Mouse (Mus musculus) MEL (cell line): ENCODE results near the gene Spata25. TPM values are rescaled to one million over a fixed set of nuclear protein-coding genes. Genes with fewer than 3 reads are reported as not detected.
A peak's percentile ranks its signal among the peaks of the same experiment; 100 is the strongest.
"Not testable (repeated sequence)": the region's sequence is repeated elsewhere in the genome, so short reads cannot be mapped to it uniquely, and the experiment has no call there.

ENCODE experiments used
- DNase-seq: peaks from one replicate; pipeline ENCODE4 v3.0.0; 2011; ENCODE audit warnings: low read depth, low spot score
- H3K27ac ChIP-seq: 2 replicates; pipeline ENCODE4 v1.5.1; 2012; ENCODE audit warnings: low read depth, mild to moderate bottlenecking, control low read depth, low read length, moderate library complexity; ENCODE audit not compliant: control insufficient read depth
- H3K27me3 ChIP-seq, 2 experiments: fragments of 150-350 bp in 1 of 2; sonication (generic) in 1 of 2; 2 replicates each; pipeline ENCODE4 v1.6.1; 2012; ENCODE audit warnings: low read length in 2 of 2, mild to moderate bottlenecking in 2 of 2, improper control_type of control experiment in 1 of 2, moderate library complexity in 1 of 2; ENCODE audit not compliant: insufficient read depth in 2 of 2, control insufficient read depth in 1 of 2
- H3K36me3 ChIP-seq, 2 experiments: 2 replicates each; pipeline ENCODE4 v1.6.1; 2012 to 2014; ENCODE audit warnings: low read length in 2 of 2, improper control_type of control experiment in 1 of 2, inconsistent platforms in 1 of 2, mild to moderate bottlenecking in 1 of 2; ENCODE audit not compliant: insufficient read depth in 2 of 2, control insufficient read depth in 1 of 2
- H3K4me1 ChIP-seq, 2 experiments: fragments of 150-350 bp in 1 of 2; sonication (generic) in 1 of 2; 2 replicates each; pipeline ENCODE4 v1.6.1; 2012; ENCODE audit warnings: low read length in 2 of 2, improper control_type of control experiment in 1 of 2, mild to moderate bottlenecking in 1 of 2; ENCODE audit not compliant: insufficient read depth in 2 of 2, control insufficient read depth in 1 of 2
- H3K4me3 ChIP-seq, 2 experiments: fragments of 150-350 bp in 1 of 2; sonication (generic) in 1 of 2; 2 replicates each; pipeline ENCODE4 v1.5.1; 2012; ENCODE audit warnings: low read depth in 2 of 2, low read length in 2 of 2, mild to moderate bottlenecking in 2 of 2, moderate library complexity in 2 of 2, control low read depth in 1 of 2, improper control_type of control experiment in 1 of 2; ENCODE audit not compliant: control insufficient read depth in 1 of 2, insufficient read depth in 1 of 2
- H3K79me2 ChIP-seq: 2 replicates; pipeline ENCODE4 v1.6.1; 2012; ENCODE audit warnings: mild to moderate bottlenecking, low read length, moderate library complexity; ENCODE audit not compliant: control insufficient read depth, poor library complexity, insufficient read depth
- H3K9ac ChIP-seq: 2 replicates; pipeline ENCODE4 v1.6.1; 2012; ENCODE audit warnings: low read depth, mild to moderate bottlenecking, control low read depth, low read length, moderate library complexity; ENCODE audit not compliant: control insufficient read depth, poor library complexity, severe bottlenecking
- H3K9me3 ChIP-seq: fragments of 150-350 bp; sonication (generic); replicated peaks from 2 replicates; pipeline ENCODE4 v1.6.1; 2012; ENCODE audit warnings: mild to moderate bottlenecking, low read length, improper control_type of control experiment, moderate library complexity; ENCODE audit not compliant: insufficient read depth
- CHD1 ChIP-seq: IDR thresholded peaks from 2 replicates; pipeline ENCODE4 v1.6.1; 2012; ENCODE audit warnings: low read depth, mild to moderate bottlenecking, inconsistent platforms, low read length, improper control_type of control experiment
- CHD2 ChIP-seq: IDR thresholded peaks from 2 replicates; pipeline ENCODE4 v1.6.1; 2011; ENCODE audit warnings: low read length, improper control_type of control experiment
- CTCF ChIP-seq, 3 experiments: IDR thresholded peaks in 2 of 3; conservative IDR thresholded peaks in 1 of 3; 2 replicates each; pipeline ENCODE4 v1.5.1; 2011 to 2012; ENCODE audit warnings: low read length in 3 of 3, low read depth in 2 of 3, mild to moderate bottlenecking in 2 of 3, improper control_type of control experiment in 1 of 3, inconsistent platforms in 1 of 3, mixed read lengths in 1 of 3, moderate library complexity in 1 of 3; ENCODE audit not compliant: control insufficient read depth in 1 of 3, insufficient read depth in 1 of 3, poor library complexity in 1 of 3, severe bottlenecking in 1 of 3
- E2F4 ChIP-seq: IDR thresholded peaks from 2 replicates; pipeline ENCODE4 v1.6.1; 2011; ENCODE audit warnings: low read depth, low read length, improper control_type of control experiment, borderline replicate concordance
- EP300 ChIP-seq, 2 experiments: IDR thresholded peaks; 2 replicates each; pipeline ENCODE4 v1.6.1; 2011; ENCODE audit warnings: improper control_type of control experiment in 2 of 2, low read length in 2 of 2, low read depth in 1 of 2, mild to moderate bottlenecking in 1 of 2
- GABPA ChIP-seq: IDR thresholded peaks from 2 replicates; pipeline ENCODE4 v1.6.1; 2012; ENCODE audit warnings: low read depth, mild to moderate bottlenecking, inconsistent platforms, low read length, improper control_type of control experiment, moderate library complexity
- GATA1 ChIP-seq: IDR thresholded peaks from 2 replicates; pipeline ENCODE4 v1.6.1; 2011; ENCODE audit warnings: low read depth, low read length, improper control_type of control experiment
- JUND ChIP-seq: IDR thresholded peaks from 2 replicates; pipeline ENCODE4 v1.6.1; 2011; ENCODE audit warnings: low read depth, mild to moderate bottlenecking, improper control_type of control experiment, low read length
- KAT2A ChIP-seq: conservative IDR thresholded peaks from 2 replicates; pipeline ENCODE4 v1.6.1; 2012; ENCODE audit warnings: low read depth, low read length, improper control_type of control experiment, inconsistent platforms
- MAX ChIP-seq: IDR thresholded peaks from 2 replicates; pipeline ENCODE4 v1.6.1; 2011; ENCODE audit warnings: low read length, improper control_type of control experiment
- MAZ ChIP-seq: IDR thresholded peaks from 2 replicates; pipeline ENCODE4 v1.6.1; 2012; ENCODE audit warnings: low read depth, mild to moderate bottlenecking, inconsistent platforms, low read length, improper control_type of control experiment
- MEF2A ChIP-seq: IDR thresholded peaks from 2 replicates; pipeline ENCODE4 v1.6.1; 2014; ENCODE audit warnings: low read depth, mild to moderate bottlenecking, inconsistent platforms, low read length, improper control_type of control experiment; ENCODE audit not compliant: poor library complexity, insufficient replicate concordance, severe bottlenecking; ENCODE audit errors: extremely low read depth
- MXI1 ChIP-seq: IDR thresholded peaks from 2 replicates; pipeline ENCODE4 v1.6.1; 2011; ENCODE audit warnings: mild to moderate bottlenecking, low read depth, low read length, improper control_type of control experiment
- MYC ChIP-seq: IDR thresholded peaks from 2 replicates; pipeline ENCODE4 v1.6.1; 2011; ENCODE audit warnings: low read depth, mild to moderate bottlenecking, low read length, improper control_type of control experiment, moderate library complexity
- NELFE ChIP-seq: IDR thresholded peaks from 2 replicates; pipeline ENCODE4 v1.6.1; 2011; ENCODE audit warnings: low read depth, low read length, improper control_type of control experiment
- POLR2AphosphoS5 ChIP-seq: IDR thresholded peaks from 2 replicates; pipeline ENCODE4 v1.6.1; 2012; ENCODE audit warnings: low read depth, borderline replicate concordance, mild to moderate bottlenecking, inconsistent platforms, low read length, moderate library complexity, mixed read lengths
- RCOR1 ChIP-seq: IDR thresholded peaks from 2 replicates; pipeline ENCODE4 v1.6.1; 2012; ENCODE audit warnings: low read depth, mild to moderate bottlenecking, inconsistent platforms, low read length, improper control_type of control experiment
- SIN3A ChIP-seq: IDR thresholded peaks from 2 replicates; pipeline ENCODE4 v1.6.1; 2012; ENCODE audit warnings: low read length, improper control_type of control experiment, inconsistent platforms
- SMC3 ChIP-seq: IDR thresholded peaks from 2 replicates; pipeline ENCODE4 v1.6.1; 2011; ENCODE audit warnings: low read depth, low read length, improper control_type of control experiment
- TCF12 ChIP-seq: IDR thresholded peaks from 2 replicates; pipeline ENCODE4 v1.6.1; 2014; ENCODE audit warnings: low read depth, mild to moderate bottlenecking, inconsistent platforms, low read length, improper control_type of control experiment, moderate library complexity
- ZC3H11A ChIP-seq: IDR thresholded peaks from 2 replicates; pipeline ENCODE4 v1.6.1; 2012; ENCODE audit warnings: low read depth, mild to moderate bottlenecking, inconsistent platforms, low read length, improper control_type of control experiment
- ZKSCAN1 ChIP-seq: IDR thresholded peaks from 2 replicates; pipeline ENCODE4 v1.6.1; 2012; ENCODE audit warnings: low read depth, mild to moderate bottlenecking, inconsistent platforms, low read length, improper control_type of control experiment, moderate library complexity
- ZMIZ1 ChIP-seq: IDR thresholded peaks from 2 replicates; pipeline ENCODE4 v1.6.1; 2012; ENCODE audit warnings: low read depth, mild to moderate bottlenecking, inconsistent platforms, low read length, improper control_type of control experiment, moderate library complexity
- ZNF384 ChIP-seq: IDR thresholded peaks from 2 replicates; pipeline ENCODE4 v1.6.1; 2012; ENCODE audit warnings: low read depth, mild to moderate bottlenecking, inconsistent platforms, low read length, improper control_type of control experiment
- polyA plus RNA-seq, 2 experiments: library from polyadenylated mRNA; stranded (reverse) in 1 of 2; unstranded in 1 of 2; fragments of >175 nt in 1 of 2; fragments of >200 nt in 1 of 2; gene quantifications; 2 replicates each; pipeline versions ENCODE4 v1.2.1 to v1.2.4; 2012; ENCODE audit warnings: low replicate concordance in 2 of 2, low read depth in 1 of 2; ENCODE audit not compliant: insufficient read length in 2 of 2, insufficient read depth in 1 of 2, missing spikeins in 1 of 2
- total RNA-seq: library from RNA; depleted of rRNA; stranded (reverse); fragments of 300-350 nt; gene quantifications from 2 replicates; pipeline ENCODE4 v1.2.3, GENCODE M21; 2012

Gene Spata25
- total and polyA plus RNA-seq, 3 experiments, result 0.13 to 0.50 TPM; not detected in 1

DNA sequence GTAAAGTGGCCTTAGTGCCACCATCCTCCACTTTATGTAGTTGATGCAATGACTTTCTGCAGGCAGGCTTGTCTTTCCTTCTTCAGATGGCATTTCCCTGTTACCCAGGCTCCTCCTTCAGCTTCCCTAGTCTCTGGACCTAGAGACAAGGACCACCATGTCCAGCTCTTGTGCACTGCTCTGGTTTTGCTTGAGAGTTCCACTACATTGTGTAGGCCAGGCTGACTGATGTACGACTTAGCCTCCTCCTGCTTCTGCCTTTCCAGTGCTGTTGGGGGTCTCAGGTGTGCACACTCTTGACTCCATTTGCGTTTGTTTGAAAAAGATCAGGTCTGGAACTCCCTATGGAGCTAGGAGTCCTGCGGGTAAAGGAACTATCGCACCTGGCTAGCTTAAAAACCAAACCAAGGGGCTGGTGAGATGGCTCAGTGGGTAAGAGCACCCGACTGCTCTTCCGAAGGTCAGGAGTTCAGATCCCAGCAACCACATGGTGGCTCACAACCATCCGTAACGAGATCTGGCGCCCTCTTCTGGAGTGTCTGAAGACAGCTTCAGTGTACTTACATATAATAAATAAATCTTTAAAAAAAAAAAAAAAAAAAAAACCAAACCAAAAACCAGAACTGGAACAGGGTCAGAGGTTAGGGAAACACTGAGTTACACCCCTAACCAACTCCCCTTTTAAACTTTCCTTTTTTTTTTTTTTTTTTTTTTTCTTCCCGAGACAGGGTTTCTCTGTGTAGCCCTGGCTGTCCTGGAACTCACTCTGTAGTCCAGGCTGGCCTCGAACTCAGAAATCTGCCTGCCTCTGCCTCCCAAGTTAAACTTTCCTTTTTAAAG lies 49.3 kb upstream of the Spata25 start:
- Histone ChIP-seq H3K36me3 (peaks cover 0 to 18% of the 10 kb centered on the region in 2 experiments; a peak in 2 of 4 replicates), H3K79me2 (peaks cover 25% of the 10 kb centered on the region), H3K4me1 (peaks cover 7 to 30% of the 10 kb centered on the region in 2 experiments), H3K9ac (peak overlapping the region; percentile 99)
- not testable (repeated sequence) for H3K27me3 ChIP-seq, H3K9me3 ChIP-seq, DNase-seq, H3K27ac ChIP-seq, H3K4me3 ChIP-seq
- TF ChIP-seq ZNF384, result 0 out of 2 replicates have a peak, but pooled peaks have one; percentile 6

DNA sequence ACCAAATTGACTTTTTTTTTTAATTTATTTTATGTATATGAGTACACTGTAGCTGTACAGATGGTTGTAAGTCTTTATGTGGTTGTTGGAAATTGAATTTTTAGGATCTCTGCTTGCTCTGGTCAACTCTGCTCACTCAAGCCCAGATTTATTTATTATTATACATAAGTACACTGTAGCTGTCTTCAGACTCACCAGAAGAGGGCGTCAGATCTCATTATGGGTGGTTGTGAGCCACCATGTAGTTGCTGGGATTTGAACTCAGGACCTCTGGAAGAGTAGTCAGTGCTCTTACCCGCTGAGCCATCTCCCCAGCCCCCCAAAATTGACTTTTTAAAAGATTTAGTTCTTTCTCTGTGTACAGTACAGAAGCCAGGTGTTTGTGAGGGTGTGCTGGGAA lies 47.3 kb upstream of the Spata25 start:
- not testable (repeated sequence) for H3K4me3 ChIP-seq, H3K27ac ChIP-seq, H3K9me3 ChIP-seq

DNA sequence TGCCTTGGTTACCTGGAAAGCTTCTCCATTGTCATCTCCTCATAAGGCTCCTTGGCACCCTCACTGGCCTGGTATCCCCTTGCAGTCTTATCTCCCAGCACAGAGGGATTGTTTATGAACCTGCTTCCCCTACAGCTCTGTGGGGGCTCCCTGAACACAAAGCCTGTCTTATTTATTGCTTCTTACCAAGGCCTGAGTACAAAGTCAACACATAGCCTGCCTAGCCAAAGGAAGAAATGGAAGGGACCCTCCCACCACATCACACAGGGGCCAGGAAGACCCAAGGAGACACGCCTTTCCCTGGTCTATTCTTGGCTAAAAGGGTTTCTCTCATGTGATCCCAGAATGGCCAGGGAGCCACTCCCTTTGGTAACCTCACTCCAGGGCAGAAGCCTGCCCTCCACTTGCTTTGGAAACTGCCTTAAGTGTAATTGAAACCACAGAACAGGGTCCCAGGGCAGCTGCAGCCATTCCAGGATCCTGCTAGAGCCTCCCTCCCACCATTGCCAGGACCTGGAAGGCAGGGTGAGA lies 46.0 kb upstream of the Spata25 start:
- Histone ChIP-seq H3K27ac (peak overlapping the region; percentile 25; the same call in 1 of the 2 replicates), H3K79me2 (peaks cover 8% of the 10 kb centered on the region), H3K4me3 (no peak overlapping the region), H3K27me3 (no peaks in the 10 kb centered on the region), H3K9me3 (no peaks in the 10 kb centered on the region), H3K9ac (no peak overlapping the region), H3K36me3 (peaks cover 0 to 14% of the 10 kb centered on the region in 2 experiments; a peak in 2 of 4 replicates), H3K4me1 (peaks cover 10 to 25% of the 10 kb centered on the region in 2 experiments)
- peak; percentile 72 for DNase-seq
- TF ChIP-seq MAZ, result peak; percentile 58
- TF ChIP-seq MEF2A, result no peak
- no peak for TF ChIP-seq MAX
- no peak for TF ChIP-seq KAT2A
- peak; percentile 56 for TF ChIP-seq GATA1
- no peak for TF ChIP-seq CHD1
- TF ChIP-seq EP300 (IDR thresholded peaks at IDR 0.05; ENCODE audit: low read depth in 1 of 2, low read length in 2 of 2), result peak; percentile 25 to 58; a peak in 2 of 4 replicates
- peak; percentile 40; the same call in 1 of the 2 replicates for TF ChIP-seq TCF12
- TF ChIP-seq JUND, result no peak
- TF ChIP-seq MXI1, result no peak
- TF ChIP-seq SMC3, result no peak
- TF ChIP-seq CTCF (IDR thresholded peaks at IDR 0.05 in 2 of 3, conservative IDR thresholded peaks at IDR 0.05 in 1 of 3; ENCODE audit: control insufficient read depth in 1 of 3, insufficient read depth in 1 of 3, low read depth in 2 of 3, low read length in 3 of 3, poor library complexity in 1 of 3, severe bottlenecking in 1 of 3), result no peak
- TF ChIP-seq NELFE, result peak; percentile 31; the same call in 1 of the 2 replicates
- no peak for TF ChIP-seq ZC3H11A
- no peak for TF ChIP-seq MYC
- TF ChIP-seq SIN3A, result peak; percentile 27; the same call in 1 of the 2 replicates
- TF ChIP-seq POLR2AphosphoS5, result no peak
- no peak for TF ChIP-seq ZMIZ1
- no peak for TF ChIP-seq GABPA
- TF ChIP-seq CHD2, result no peak; the same call in 1 of the 2 replicates
- TF ChIP-seq ZKSCAN1, result no peak
- 0 out of 2 replicates have a peak, but pooled peaks have one; percentile 24 for TF ChIP-seq RCOR1
- TF ChIP-seq E2F4, result no peak

More for the DNA sequence above, 47.3 kb upstream of the Spata25 start:
- not testable (repeated sequence) for DNase-seq, H3K9ac ChIP-seq, H3K27me3 ChIP-seq
- Histone ChIP-seq H3K36me3 (peaks cover 0 to 16% of the 10 kb centered on the region in 2 experiments; a peak in 2 of 4 replicates), H3K4me1 (peaks cover 10 to 27% of the 10 kb centered on the region in 2 experiments), H3K79me2 (peaks cover 17% of the 10 kb centered on the region)
